Mouse (Mus musculus) ES-Bruce4 (cell line): ENCODE results near the gene Plcb4. TPM values are rescaled to one million over a fixed set of nuclear protein-coding genes. Genes with fewer than 3 reads are reported as not detected.

Experiments
- H3K27ac ChIP-seq: 2 replicates; pipeline ENCODE4 v1.5.1; 2012; ENCODE audit warnings: low read length, inconsistent platforms; ENCODE audit not compliant: insufficient read depth
- H3K27me3 ChIP-seq: 2 replicates; pipeline ENCODE4 v1.6.1; 2012; ENCODE audit warnings: mild to moderate bottlenecking, low read length, inconsistent platforms; ENCODE audit not compliant: control insufficient read depth, poor library complexity, insufficient read depth, severe bottlenecking
- H3K36me3 ChIP-seq: 2 replicates; pipeline ENCODE4 v1.6.1; 2012; ENCODE audit warnings: inconsistent platforms, mild to moderate bottlenecking, low read length, moderate library complexity; ENCODE audit not compliant: control insufficient read depth, poor library complexity, insufficient read depth, severe bottlenecking
- H3K4me1 ChIP-seq: one replicate; pipeline ENCODE4 v1.8.1; 2011; ENCODE audit warnings: low read length; ENCODE audit not compliant: control insufficient read depth, insufficient read depth
- H3K4me3 ChIP-seq: 2 replicates; pipeline ENCODE4 v1.5.1; 2011; ENCODE audit warnings: low read depth, mild to moderate bottlenecking, low read length
- H3K9ac ChIP-seq: 2 replicates; pipeline ENCODE4 v1.6.1; 2012; ENCODE audit warnings: low read depth, mild to moderate bottlenecking, inconsistent platforms; ENCODE audit not compliant: poor library complexity, severe bottlenecking
- H3K9me3 ChIP-seq: replicated peaks from 2 replicates; pipeline ENCODE4 v1.6.1; 2012; ENCODE audit warnings: mild to moderate bottlenecking, low read length, inconsistent platforms; ENCODE audit not compliant: control insufficient read depth, poor library complexity, insufficient read depth, severe bottlenecking
- CTCF ChIP-seq: IDR thresholded peaks from one replicate; pipeline ENCODE4 v1.8.1; 2011; ENCODE audit warnings: low read depth, low read length
- EP300 ChIP-seq: IDR thresholded peaks from 2 replicates; pipeline ENCODE4 v1.6.1; 2011; ENCODE audit warnings: low read depth, low read length; ENCODE audit not compliant: insufficient read depth
- POLR2A ChIP-seq: IDR thresholded peaks from one replicate; pipeline ENCODE4 v1.8.1; 2011; ENCODE audit warnings: low read length; ENCODE audit not compliant: insufficient read depth
- polyA plus RNA-seq: library from polyadenylated mRNA; stranded (reverse); fragments of >200 nt; gene quantifications from 2 replicates; pipeline ENCODE4 v1.2.4, GENCODE M21; 2011; ENCODE audit warnings: low read depth; ENCODE audit not compliant: missing spikeins, insufficient read depth, insufficient read length

The Plcb4 gene
- polyA plus RNA-seq, 1 experiment = 19.3 TPM

DNA sequence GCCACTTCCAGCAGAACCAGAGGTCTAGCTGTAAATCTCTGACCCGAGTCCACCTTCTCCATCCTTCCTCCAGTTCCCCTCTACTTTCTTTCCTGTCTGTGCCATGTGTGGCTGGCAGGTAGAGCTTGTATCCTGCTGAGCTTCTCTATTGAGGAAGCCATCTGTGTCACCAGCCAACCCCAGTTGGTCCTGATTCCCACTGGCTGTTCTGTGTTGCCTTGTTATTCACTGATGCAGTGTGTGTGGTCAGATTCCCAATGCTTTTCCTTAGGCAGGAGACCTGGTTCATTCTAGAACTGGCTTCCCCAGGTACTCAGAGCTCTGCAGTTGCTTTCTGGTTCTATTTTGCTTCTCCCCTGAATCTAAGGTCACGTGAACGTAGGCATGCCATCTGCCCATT lies 177.6 kb downstream of the Plcb4 start:
- Histone ChIP-seq H3K9ac (no peak overlapping the region), H3K4me1 (no peaks in the 10 kb centered on the region), H3K27ac (no peak overlapping the region), H3K9me3 (no peaks in the 10 kb centered on the region), H3K27me3 (no peaks in the 10 kb centered on the region), H3K4me3 (no peak overlapping the region), H3K36me3 (no peaks in the 10 kb centered on the region)
- TF ChIP-seq EP300 (no peak), POLR2A (no peak), CTCF (no peak)

DNA sequence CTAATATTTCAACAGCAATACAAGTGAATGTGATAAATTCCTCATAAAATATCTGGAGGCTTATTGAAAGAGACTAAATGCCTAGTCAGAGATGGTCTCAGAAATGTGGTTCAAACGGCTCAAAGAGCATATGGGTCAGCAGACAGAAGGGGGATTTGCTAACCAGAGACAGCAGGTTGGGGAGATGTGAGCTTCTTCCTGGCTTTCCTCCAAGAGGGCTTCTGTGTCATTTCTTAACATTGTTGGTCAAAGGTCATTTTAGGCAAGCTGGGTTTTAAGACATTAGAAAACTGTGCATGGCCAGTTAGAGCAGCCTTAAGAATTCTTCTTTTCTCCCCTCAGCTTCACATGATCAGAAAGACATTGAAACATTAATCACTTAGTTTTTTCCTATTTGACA lies 178.9 kb downstream of the Plcb4 start:
- TF ChIP-seq CTCF (no peak), POLR2A (no peak), EP300 (no peak)
- Histone ChIP-seq H3K27me3 (no peaks in the 10 kb centered on the region), H3K4me1 (no peaks in the 10 kb centered on the region), H3K36me3 (no peaks in the 10 kb centered on the region), H3K9me3 (no peaks in the 10 kb centered on the region), H3K9ac (no peak overlapping the region), H3K4me3 (no peak overlapping the region), H3K27ac (no peak overlapping the region)

DNA sequence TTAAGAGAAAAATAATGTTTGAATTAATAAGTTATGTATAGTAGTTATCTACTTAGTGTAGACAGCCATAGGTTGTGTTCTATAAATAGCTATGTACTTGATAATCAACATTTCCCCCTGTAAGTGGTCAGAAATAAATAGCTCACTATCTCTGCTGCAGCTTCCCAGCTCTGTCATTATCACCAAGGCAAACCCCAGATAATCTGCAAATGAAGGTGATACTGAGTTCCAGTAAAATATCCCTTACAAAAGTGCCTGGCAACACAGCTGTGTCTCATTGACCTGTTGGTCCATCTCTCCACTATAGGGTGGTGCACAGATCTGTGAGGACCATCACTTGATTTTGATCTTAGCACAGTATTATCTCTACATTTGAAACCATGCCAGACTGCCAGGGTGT lies 179.3 kb downstream of the Plcb4 start:
- no peak overlapping the region for H3K9ac ChIP-seq
- TF ChIP-seq POLR2A (no peak), EP300 (no peak), CTCF (no peak)
- no peaks in the 10 kb centered on the region for H3K27me3 ChIP-seq
- H3K4me1 ChIP-seq = no peaks in the 10 kb centered on the region
- no peaks in the 10 kb centered on the region for H3K36me3 ChIP-seq
- H3K4me3 ChIP-seq = no peak overlapping the region
- H3K27ac ChIP-seq = no peak overlapping the region
- no peaks in the 10 kb centered on the region for H3K9me3 ChIP-seq

DNA sequence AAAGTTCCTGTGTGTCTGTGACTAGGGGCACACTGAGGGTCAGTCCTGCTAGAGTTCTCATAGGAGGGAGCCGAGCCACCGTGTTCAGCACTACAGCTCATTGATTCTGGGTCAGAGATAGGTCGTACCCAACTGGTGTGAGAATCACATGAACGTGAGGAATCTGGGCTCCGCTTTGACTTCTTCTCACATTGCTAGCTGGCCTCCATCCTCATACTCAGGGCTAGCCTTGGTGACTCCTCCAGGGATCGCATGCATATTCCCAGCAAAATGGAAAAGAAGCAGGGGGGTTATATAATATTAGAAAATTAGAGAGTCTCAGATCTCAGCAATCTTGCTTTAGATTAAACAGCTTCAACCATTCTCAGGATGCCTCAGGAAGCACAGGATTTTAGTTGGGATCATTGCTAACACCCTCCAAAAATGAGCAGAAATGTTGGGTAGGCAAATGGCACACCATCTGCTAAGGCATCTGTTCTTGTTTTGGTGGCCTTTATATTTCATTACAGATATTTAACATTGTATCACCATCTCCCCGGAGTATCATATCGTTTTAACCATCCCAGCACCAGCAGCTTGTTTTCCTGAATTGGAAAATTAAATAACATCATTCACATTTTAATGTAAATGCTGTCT lies 180.0 kb downstream of the Plcb4 start:
- Histone ChIP-seq H3K4me3 (no peak overlapping the region), H3K27ac (no peak overlapping the region)
- TF ChIP-seq CTCF (no peak), POLR2A (no peak), EP300 (no peak)

DNA sequence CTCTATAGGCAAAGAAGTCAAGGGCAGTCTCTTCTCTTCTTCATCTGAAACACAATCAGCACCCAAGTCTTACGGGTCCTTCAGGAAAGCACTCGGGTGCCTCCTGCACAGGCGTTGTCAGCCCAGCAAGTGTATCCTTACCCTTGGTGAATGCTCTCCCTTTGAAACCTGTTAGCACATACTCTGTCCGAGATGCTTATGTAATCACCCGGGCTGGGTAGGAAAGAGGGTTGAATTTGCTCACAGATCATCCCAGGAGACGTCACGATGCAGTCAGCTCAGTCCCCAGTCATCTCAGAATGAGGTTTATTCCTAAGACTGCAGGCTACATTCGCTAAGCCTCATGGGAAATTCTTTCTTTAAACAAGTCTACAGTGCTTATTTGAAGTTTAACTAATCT lies 184.9 kb downstream of the Plcb4 start:
- Histone ChIP-seq H3K27me3 (no peaks in the 10 kb centered on the region), H3K9me3 (no peaks in the 10 kb centered on the region), H3K9ac (no peak overlapping the region), H3K4me3 (no peak overlapping the region), H3K27ac (no peak overlapping the region), H3K4me1 (no peaks in the 10 kb centered on the region), H3K36me3 (no peaks in the 10 kb centered on the region)
- no peak for TF ChIP-seq CTCF

More for the DNA sequence above, 180.0 kb downstream of the Plcb4 start:
- Histone ChIP-seq H3K36me3 (no peaks in the 10 kb centered on the region), H3K4me1 (no peaks in the 10 kb centered on the region), H3K27me3 (no peaks in the 10 kb centered on the region), H3K9me3 (no peaks in the 10 kb centered on the region), H3K9ac (no peak overlapping the region)

DNA sequence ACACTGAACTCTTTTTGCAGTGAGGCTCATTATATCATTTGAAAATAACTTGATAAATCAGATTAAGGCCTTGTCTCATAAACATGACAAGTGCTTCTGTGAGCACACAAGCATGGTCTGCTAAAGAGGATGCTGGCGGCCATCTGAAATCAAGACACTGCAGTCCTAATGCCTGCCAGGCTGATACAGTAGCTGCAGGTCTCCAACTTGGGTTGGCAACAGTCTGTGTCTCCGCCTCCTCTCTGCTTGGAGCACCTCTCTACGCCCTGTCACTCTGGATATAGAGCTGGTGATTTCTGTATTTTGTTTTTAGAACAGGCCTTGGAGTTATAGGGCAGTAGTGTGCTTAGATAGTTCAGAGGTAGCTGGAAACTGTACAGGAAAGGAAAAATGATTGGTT lies 188.1 kb downstream of the Plcb4 start:
- TF ChIP-seq POLR2A (no peak), CTCF (no peak)
- Histone ChIP-seq H3K36me3 (no peaks in the 10 kb centered on the region), H3K4me1 (no peaks in the 10 kb centered on the region), H3K9ac (no peak overlapping the region), H3K27me3 (no peaks in the 10 kb centered on the region), H3K9me3 (no peaks in the 10 kb centered on the region), H3K4me3 (no peak overlapping the region), H3K27ac (no peak overlapping the region)

DNA sequence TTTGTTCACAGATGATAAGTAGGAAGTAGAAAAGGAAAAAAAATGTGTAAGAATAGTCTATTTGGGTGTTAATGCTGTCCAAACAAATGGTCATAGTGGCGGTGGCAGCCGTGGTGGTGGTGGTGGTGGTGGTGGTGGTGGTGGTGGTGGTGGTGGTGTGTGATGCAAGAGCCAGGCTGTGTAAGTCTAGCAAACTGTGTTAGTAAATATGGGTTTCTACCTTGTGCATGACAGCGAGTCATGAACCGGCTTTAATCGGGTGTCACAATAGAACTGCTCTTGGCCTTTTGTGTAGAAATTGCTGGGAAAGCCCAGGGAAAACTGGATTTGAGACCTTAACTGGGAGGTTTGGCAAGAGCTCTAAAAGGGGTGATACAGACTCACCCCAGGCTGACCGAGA lies 188.9 kb downstream of the Plcb4 start:
- Histone ChIP-seq H3K27me3 (no peaks in the 10 kb centered on the region), H3K9me3 (no peaks in the 10 kb centered on the region), H3K9ac (no peak overlapping the region), H3K4me3 (no peak overlapping the region), H3K27ac (no peak overlapping the region), H3K4me1 (no peaks in the 10 kb centered on the region), H3K36me3 (no peaks in the 10 kb centered on the region)
- no peak for TF ChIP-seq EP300
- TF ChIP-seq CTCF = no peak
- no peak for TF ChIP-seq POLR2A
